Mouse (Mus musculus) liver, postnatal 0 days (tissue): Measurements from ENCODE around the gene Ass1.

Source experiments
- CTCF ChIP-seq: sonication (generic); IDR thresholded peaks from 2 replicates; pipeline ENCODE4 v1.5.1; 2016; ENCODE audit warnings: antibody characterized with exemption, low read depth
- EP300 ChIP-seq: IDR thresholded peaks from 2 replicates; pipeline ENCODE4 v1.6.1; 2016; ENCODE audit warnings: antibody characterized with exemption, low read depth, mild to moderate bottlenecking

DNA sequence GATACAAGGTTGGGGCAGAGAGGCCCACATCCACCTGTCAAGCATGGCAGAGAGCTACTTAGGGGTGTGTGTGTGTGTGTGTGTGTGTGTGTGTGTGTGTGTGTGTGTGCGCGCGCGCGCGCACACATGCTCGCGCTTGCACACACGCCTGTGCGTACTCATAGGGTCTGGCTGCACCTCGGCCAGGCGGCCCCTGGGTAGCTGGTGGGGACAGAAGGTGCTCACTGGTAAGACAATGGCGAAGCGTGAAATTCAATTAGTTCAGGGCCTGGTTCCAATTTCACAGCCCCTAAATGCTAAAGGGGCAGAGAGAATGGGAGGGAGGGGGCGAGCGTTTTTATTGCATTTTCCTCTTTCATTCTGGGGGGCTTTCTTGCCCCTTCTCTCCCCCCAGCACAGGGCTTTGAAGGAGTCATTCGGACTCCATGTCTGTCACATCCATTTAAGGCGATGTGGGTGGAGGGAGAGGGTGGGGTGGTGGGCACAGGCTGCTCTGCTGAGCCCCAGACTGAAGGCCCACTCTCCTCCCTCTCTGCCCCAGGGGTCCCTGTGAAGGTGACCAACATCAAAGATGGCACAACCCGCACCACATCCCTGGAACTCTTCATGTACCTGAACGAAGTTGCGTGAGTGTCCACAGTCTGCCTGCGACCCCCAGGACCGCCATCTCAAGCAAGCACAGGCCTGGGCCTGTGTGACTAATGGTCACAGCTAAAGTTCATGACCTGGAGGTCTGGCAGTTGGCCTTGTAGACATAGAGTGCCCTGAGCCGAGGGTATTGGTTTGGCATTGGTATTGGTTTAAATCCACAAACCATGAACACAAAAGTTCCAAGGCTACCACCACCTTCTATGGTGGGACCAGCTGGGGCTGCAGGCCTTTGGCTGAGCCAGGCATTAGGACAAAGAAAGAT lies 30.5 kb downstream of the Ass1 start:
- no peak for TF ChIP-seq CTCF
- TF ChIP-seq EP300: no peak
